Mouse (Mus musculus): Measurements from ENCODE around the gene Gfy.

DNA sequence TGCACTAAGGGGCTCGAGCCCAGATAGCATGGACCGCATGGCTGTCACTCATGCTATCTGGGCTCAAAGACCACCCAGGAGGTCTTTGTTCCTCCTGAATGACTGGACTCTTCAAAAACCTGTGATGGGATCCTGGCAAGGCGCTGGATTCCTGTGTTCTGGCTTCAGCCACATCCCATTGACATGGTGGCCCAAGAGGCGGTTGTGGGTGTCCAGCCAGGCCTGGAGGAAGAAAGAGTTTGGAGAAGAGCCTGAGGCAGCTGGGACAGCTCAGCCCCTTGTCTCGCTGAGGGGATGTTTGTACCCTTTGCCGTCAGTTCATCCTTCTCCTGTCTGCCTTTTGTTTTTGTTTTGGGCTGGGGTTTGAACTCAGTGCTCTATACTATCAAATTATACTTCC is 29.8 kb downstream of the Gfy start:
- TF ChIP-seq CTCF (IDR thresholded peaks at IDR 0.05; ENCODE audit: insufficient read depth, low read depth, low read length) (no peak), POLR2A (IDR thresholded peaks at IDR 0.05; ENCODE audit: insufficient read depth, low read depth, low read length) (no peak)
